Mouse (Mus musculus) kidney, adult 2 months (tissue): ENCODE results near the gene Gpbar1.
A peak's percentile ranks its signal among the peaks of the same experiment; 100 is the strongest.
"Not testable (repeated sequence)": the region's sequence is repeated elsewhere in the genome, so short reads cannot be mapped to it uniquely, and the experiment has no call there.

Experiments used
- CTCF ChIP-seq: fragments of 200-500 bp; conservative IDR thresholded peaks from 2 replicates; pipeline ENCODE4 v1.5.1; 2011; ENCODE audit warnings: low read depth, mild to moderate bottlenecking, control low read depth, low read length, moderate library complexity, mixed read lengths; ENCODE audit not compliant: insufficient read depth, insufficient read length
- POLR2A ChIP-seq: fragments of 200-500 bp; IDR thresholded peaks from one replicate; pipeline ENCODE4 v1.6.1; 2011; ENCODE audit warnings: low read depth, low read length, control low read depth

GRCm38 (mm10) chr1:74326916-74327315, 48.6 kb downstream of the Gpbar1 start:
- TF ChIP-seq POLR2A, result not testable (repeated sequence)
- 0 out of 2 replicates have a peak, but pooled peaks have one; percentile 8 for TF ChIP-seq CTCF
